Mouse (Mus musculus) mouse trophoblast stem cell (cell line): ENCODE results near the gene Rplp2.

Experiments
- in situ Hi-C, 2 experiments: fragments of 300-500 bp; cut with MseI, MboI; formaldehyde crosslinking; loops; 2 replicates in 1 of 2; 3 replicates in 1 of 2; pipeline ENCODE4 v1.15.1; 2025

The Rplp2 gene

GRCm38 (mm10) chr7:141430585-141431240 lies 16.5 kb upstream of the Rplp2 start:
- in situ Hi-C loops = no loop called here

GRCm38 (mm10) chr7:141431434-141432185 lies 15.6 kb upstream of the Rplp2 start:
- in situ Hi-C loops = no loop called here

GRCm38 (mm10) chr7:141432186-141432611 lies 15.0 kb upstream of the Rplp2 start:
- in situ Hi-C loops = no loop called here

GRCm38 (mm10) chr7:141432741-141433516 lies 14.2 kb upstream of the Rplp2 start:
- in situ Hi-C loops = no loop called here

- in situ Hi-C loops = no loop called here
Measured at GRCm38 (mm10) chr7:141433517-141434400, 13.4 kb upstream of the Rplp2 start.

GRCm38 (mm10) chr7:141434464-141434863 lies 12.7 kb upstream of the Rplp2 start:
- in situ Hi-C loops = no loop called here

- in situ Hi-C loops = no loop called here
Measured at GRCm38 (mm10) chr7:141435129-141435855, 11.9 kb upstream of the Rplp2 start.

GRCm38 (mm10) chr7:141435856-141436522 lies 11.2 kb upstream of the Rplp2 start:
- in situ Hi-C loops = no loop called here

GRCm38 (mm10) chr7:141436523-141436892 lies 10.7 kb upstream of the Rplp2 start:
- in situ Hi-C loops = no loop called here

GRCm38 (mm10) chr7:141437178-141438120 lies 9.7 kb upstream of the Rplp2 start, which contains the start of gene Slc25a22:
Slc25a22 (minus strand) TSS chr7:141437892.
- in situ Hi-C loops = no loop called here

GRCm38 (mm10) chr7:141438201-141438968 lies 8.8 kb upstream of the Rplp2 start:
- in situ Hi-C loops = no loop called here

- in situ Hi-C loops = no loop called here
Measured at GRCm38 (mm10) chr7:141439140-141439679, 8.0 kb upstream of the Rplp2 start.

GRCm38 (mm10) chr7:141439811-141440210 lies 7.4 kb upstream of the Rplp2 start:
- in situ Hi-C loops = no loop called here

GRCm38 (mm10) chr7:141440613-141441012 lies 6.6 kb upstream of the Rplp2 start:
- in situ Hi-C loops = no loop called here

GRCm38 (mm10) chr7:141441460-141441859 lies 5.7 kb upstream of the Rplp2 start:
- in situ Hi-C loops = no loop called here

GRCm38 (mm10) chr7:141442199-141442598 lies 5.0 kb upstream of the Rplp2 start:
- in situ Hi-C loops = no loop called here

- in situ Hi-C loops = no loop called here
Measured at GRCm38 (mm10) chr7:141443081-141443821, 3.9 kb upstream of the Rplp2 start.
